Comparison of ENCODE assay signal across 12 mouse cellular contexts in genomic region chr4:53951734-53952109, GRCm38 (mm10).
DNase-seq lines count a peak whose midpoint lies in the region; ATAC-seq and TF ChIP-seq lines count a peak whose summit lies in the region.
"Had no signal": no experiment of that assay in that cellular context is flagged by ENCODE, and none has a peak within 500 bp of the region (broad histone marks: within the 10 kb centered on the region; RNA-seq: fewer than 3 reads in every experiment).

No protein-coding gene starts in this region.

- in situ Hi-C loops in ES-E14 (cut with MboI; ENCODE audit: low sequenced_read_pairs in 2 of 2, unreplicated experiment in 2 of 2) = no loop called here

- H3K4me3 ChIP-seq in hindbrain, embryonic 16.5 days (ENCODE audit: low read length) = no peak overlapping the region
- H3K4me3 ChIP-seq in hindbrain, embryonic 12.5 days = no peak overlapping the region
- H3K4me3 ChIP-seq in ES-E14 (ENCODE audit: insufficient read depth in 1 of 2, low read depth in 1 of 2, low read length in 2 of 2, poor library complexity in 1 of 2, severe bottlenecking in 1 of 2) = no peak overlapping the region
- no peak overlapping the region for H3K4me3 ChIP-seq in limb, embryonic 10.5 days
- H3K4me3 ChIP-seq: liver, embryonic 13.5 days had no signal

- no peaks in the 10 kb centered on the region for H3K27me3 ChIP-seq in hindbrain, embryonic 16.5 days (replicated peaks; ENCODE audit: control insufficient read depth, insufficient read depth, low read length)
- H3K27me3 ChIP-seq in hindbrain, embryonic 12.5 days = no peaks in the 10 kb centered on the region
- no peaks in the 10 kb centered on the region for H3K27me3 ChIP-seq in limb, embryonic 10.5 days (ENCODE audit: low read depth, poor library complexity, severe bottlenecking)
- H3K27me3 ChIP-seq: CH12.LX; liver, embryonic 13.5 days had no signal

- H3K4me1 ChIP-seq in hindbrain, embryonic 16.5 days (ENCODE audit: control insufficient read depth, insufficient read depth, low read depth, low read length) = peaks cover 6% of the 10 kb centered on the region; the same call in 1 of the 2 replicates
- H3K4me1 ChIP-seq in hindbrain, embryonic 12.5 days = 0 out of 2 replicates have a peak, but pooled peaks cover 12% of the 10 kb centered on the region
- H3K4me1 ChIP-seq in ES-E14 (ENCODE audit: control insufficient read depth in 2 of 2, insufficient read depth in 2 of 2, low read length in 2 of 2, poor library complexity in 1 of 2) = peaks cover 7 to 12% of the 10 kb centered on the region in 2 experiments
- H3K4me1 ChIP-seq in limb, embryonic 10.5 days = peaks cover 11% of the 10 kb centered on the region
- H3K4me1 ChIP-seq: liver, embryonic 13.5 days had no signal

- no peaks in the 10 kb centered on the region for H3K36me3 ChIP-seq in hindbrain, embryonic 16.5 days (ENCODE audit: control insufficient read depth, insufficient read depth, low read length)
- H3K36me3 ChIP-seq in hindbrain, embryonic 12.5 days = no peaks in the 10 kb centered on the region
- peaks cover 2% of the 10 kb centered on the region; the same call in 1 of the 2 replicates for H3K36me3 ChIP-seq in ES-E14 (ENCODE audit: control insufficient read depth, insufficient read depth, low read length, poor library complexity, severe bottlenecking)
- H3K36me3 ChIP-seq in limb, embryonic 10.5 days = no peaks in the 10 kb centered on the region
- H3K36me3 ChIP-seq: liver, embryonic 13.5 days had no signal

- ATAC-seq in hindbrain, embryonic 16.5 days = no peak
- no peak for ATAC-seq in hindbrain, embryonic 12.5 days (ENCODE audit: low FRiP score)

- H3K27ac ChIP-seq in hindbrain, embryonic 16.5 days (ENCODE audit: low read depth, low read length) = 0 out of 2 replicates have a peak overlapping the region, but pooled peaks have one; percentile 29
- H3K27ac ChIP-seq in hindbrain, embryonic 12.5 days = no peak overlapping the region
- peak overlapping the region; percentile 94 for H3K27ac ChIP-seq in ES-E14 (ENCODE audit: insufficient read depth, low read depth, low read length, poor library complexity, severe bottlenecking)
- H3K27ac ChIP-seq in limb, embryonic 10.5 days = peak overlapping the region; percentile 40; the same call in 1 of the 2 replicates
- H3K27ac ChIP-seq: liver, embryonic 13.5 days had no signal

- DNase-seq in ES-E14 (ENCODE audit: low read depth, low spot score) = no peak
- peak; percentile 79 for DNase-seq in R1 (ENCODE audit: low read depth, low spot score)
- no peak for DNase-seq in limb, embryonic 10.5 days (ENCODE audit: low spot score)
- DNase-seq in spleen, postnatal 36 days (ENCODE audit: low spot score in 2 of 2) = no peak
- no peak for DNase-seq in spleen, postnatal 14 days (ENCODE audit: low spot score in 2 of 2)
- DNase-seq: adrenal gland, postnatal 10 days; cerebellum, postnatal 25 days; heart, postnatal 14 days; liver, embryonic 13.5 days had no signal

- no peak overlapping the region for H3K9ac ChIP-seq in hindbrain, embryonic 16.5 days (ENCODE audit: low read depth, low read length)
- H3K9ac ChIP-seq in hindbrain, embryonic 12.5 days = no peak overlapping the region
- H3K9ac ChIP-seq in ES-E14 (ENCODE audit: insufficient read depth, low read depth, low read length, poor library complexity, severe bottlenecking) = no peak overlapping the region
- H3K9ac ChIP-seq: liver, embryonic 13.5 days had no signal

- no peak overlapping the region for H3K4me2 ChIP-seq in hindbrain, embryonic 16.5 days (ENCODE audit: low read length)
- no peak overlapping the region for H3K4me2 ChIP-seq in hindbrain, embryonic 12.5 days (replicated peaks)
- H3K4me2 ChIP-seq: liver, embryonic 13.5 days had no signal

- no peaks in the 10 kb centered on the region for H3K9me3 ChIP-seq in hindbrain, embryonic 16.5 days (ENCODE audit: control insufficient read depth, low read length)
- no peaks in the 10 kb centered on the region for H3K9me3 ChIP-seq in hindbrain, embryonic 12.5 days (replicated peaks)
- H3K9me3 ChIP-seq in ES-E14 (ENCODE audit: control insufficient read depth, insufficient read depth, low read depth, low read length) = no peaks in the 10 kb centered on the region
- no peaks in the 10 kb centered on the region for H3K9me3 ChIP-seq in limb, embryonic 10.5 days (replicated peaks)
- H3K9me3 ChIP-seq: liver, embryonic 13.5 days had no signal

- 37% methylated on average over 5 of the region's 5 CpGs for WGBS in hindbrain, embryonic 16.5 days
- WGBS in hindbrain, embryonic 12.5 days = 52% methylated on average over 5 of the region's 5 CpGs
- WGBS in limb, embryonic 10.5 days = 73% methylated on average over 5 of the region's 5 CpGs

TF ChIP-seq in ES-E14, 5 proteins besides CTCF, POLR2A, EP300 and RAD21:
- TF ChIP-seq CHD2 (IDR thresholded peaks at IDR 0.05; ENCODE audit: low read depth, low read length) = no peak
- TF ChIP-seq HCFC1 (IDR thresholded peaks at IDR 0.05; ENCODE audit: borderline replicate concordance, insufficient read depth, low read length) = no peak
- no peak for TF ChIP-seq MAFK (IDR thresholded peaks at IDR 0.05; ENCODE audit: insufficient read depth, low read depth, low read length)
- TF ChIP-seq ZNF384 (IDR thresholded peaks at IDR 0.05; ENCODE audit: low read depth, low read length) = no peak
- TF ChIP-seq ZC3H11A (IDR thresholded peaks at IDR 0.05; ENCODE audit: borderline replicate concordance, low read depth, low read length) = no peak
